Mouse (Mus musculus) C2C12 (cell line): ENCODE measurements around the gene Lrrc47.

ENCODE experiments used
- CTCF ChIP-seq: IDR thresholded peaks from one replicate; pipeline ENCODE4 v1.5.1; 2011; ENCODE audit not compliant: control insufficient read depth, insufficient read depth, insufficient read length
- MYOD1 ChIP-seq: IDR thresholded peaks from one replicate; pipeline ENCODE4 v1.6.1; 2011; ENCODE audit warnings: low read depth; ENCODE audit not compliant: control insufficient read depth, insufficient read length
- USF1 ChIP-seq: IDR thresholded peaks from one replicate; pipeline ENCODE4 v1.6.1; 2011; ENCODE audit warnings: low read depth, mild to moderate bottlenecking, control low read depth, moderate library complexity

GRCm38 (mm10) chr4:154012132-154012882, 776 bp downstream of the Lrrc47 start:
- no peak for TF ChIP-seq CTCF
- no peak for TF ChIP-seq USF1
- TF ChIP-seq MYOD1: no peak
